Mouse (Mus musculus) olfactory bulb, adult 2 months (tissue): ENCODE measurements at regions not wholly inside any gene's neighbourhood (a gene's known extent, or its start where the extent isn't known, plus 50 kb on each side); places are given as distances from the start of the nearest gene placed in this dataset.

Experiments
- H3K27ac ChIP-seq: fragments of 200-500 bp; 2 replicates; pipeline ENCODE4 v1.5.1; 2012; ENCODE audit warnings: low read depth, low read length; ENCODE audit not compliant: insufficient read depth
- H3K4me1 ChIP-seq: fragments of 200-500 bp; 2 replicates; pipeline ENCODE4 v1.6.1; 2012; ENCODE audit warnings: low read length; ENCODE audit not compliant: control insufficient read depth, insufficient read depth
- H3K4me3 ChIP-seq: fragments of 200-500 bp; 2 replicates; pipeline ENCODE4 v1.5.1; 2012; ENCODE audit warnings: mild to moderate bottlenecking, low read depth, low read length, moderate library complexity; ENCODE audit not compliant: insufficient read depth
- CTCF ChIP-seq: fragments of 200-500 bp; IDR thresholded peaks from 2 replicates; pipeline ENCODE4 v1.5.1; 2012; ENCODE audit warnings: low read depth, mild to moderate bottlenecking, low read length, moderate library complexity; ENCODE audit not compliant: insufficient read depth
- POLR2A ChIP-seq: fragments of 200-500 bp; IDR thresholded peaks from 2 replicates; pipeline ENCODE4 v1.6.1; 2012; ENCODE audit warnings: mild to moderate bottlenecking, low read depth, low read length, moderate library complexity; ENCODE audit not compliant: insufficient read depth
- whole genome bisulfite sequencing: fragments of 180-500 bp; shearing (Covaris S2); methylation state at CpG from one replicate; pipeline ENCODE4 v1.1.7; 2018; 5-methylcytosine and 5-hydroxymethylcytosine counted together

- H3K4me1 ChIP-seq = peaks cover 3% of the 10 kb centered on the region; the same call in 1 of the 2 replicates
- H3K27ac ChIP-seq = no peak overlapping the region
- 68% methylated on average over 12 of the region's 12 CpGs for WGBS
- H3K4me3 ChIP-seq = no peak overlapping the region
- TF ChIP-seq POLR2A (no peak), CTCF (no peak)
These were observed 92.4 kb upstream of the Hnrnpk start for GRCm38 (mm10) chr13:58495390-58496073.

- H3K4me1 ChIP-seq = peaks cover 3% of the 10 kb centered on the region; the same call in 1 of the 2 replicates
- no peak overlapping the region for H3K27ac ChIP-seq
- TF ChIP-seq CTCF = no peak
- TF ChIP-seq POLR2A = no peak
- H3K4me3 ChIP-seq = no peak overlapping the region
- 55% methylated on average over 5 of the region's 5 CpGs for WGBS
These were observed 91.6 kb upstream of the Hnrnpk start for GRCm38 (mm10) chr13:58494726-58495125.

DNA sequence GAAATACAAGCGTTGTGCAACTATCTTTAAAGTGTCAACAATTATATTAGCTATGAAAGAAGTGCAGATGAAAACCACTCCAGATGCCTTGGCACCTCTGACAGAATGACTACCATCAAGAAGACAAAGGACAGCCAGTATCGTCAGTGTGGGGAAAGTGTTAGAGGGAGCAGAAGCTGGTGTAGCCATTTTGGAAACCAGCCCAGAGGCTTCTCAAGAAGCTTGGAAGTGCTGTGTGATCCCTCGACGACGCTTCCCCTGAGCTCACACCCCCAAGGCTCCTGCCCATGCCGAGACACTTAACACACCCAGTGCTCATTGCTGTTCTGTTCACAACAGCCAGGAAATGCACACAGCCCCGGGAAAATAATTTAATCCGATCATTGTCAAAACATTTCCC is 87.7 kb upstream of the Hnrnpk start:
- Histone ChIP-seq H3K4me1 (peaks cover under 1% of the 10 kb centered on the region; the same call in 1 of the 2 replicates), H3K4me3 (no peak overlapping the region), H3K27ac (no peak overlapping the region)
- no peak for TF ChIP-seq POLR2A
- no peak for TF ChIP-seq CTCF
- 38% methylated on average over 8 of the region's 8 CpGs for WGBS

DNA sequence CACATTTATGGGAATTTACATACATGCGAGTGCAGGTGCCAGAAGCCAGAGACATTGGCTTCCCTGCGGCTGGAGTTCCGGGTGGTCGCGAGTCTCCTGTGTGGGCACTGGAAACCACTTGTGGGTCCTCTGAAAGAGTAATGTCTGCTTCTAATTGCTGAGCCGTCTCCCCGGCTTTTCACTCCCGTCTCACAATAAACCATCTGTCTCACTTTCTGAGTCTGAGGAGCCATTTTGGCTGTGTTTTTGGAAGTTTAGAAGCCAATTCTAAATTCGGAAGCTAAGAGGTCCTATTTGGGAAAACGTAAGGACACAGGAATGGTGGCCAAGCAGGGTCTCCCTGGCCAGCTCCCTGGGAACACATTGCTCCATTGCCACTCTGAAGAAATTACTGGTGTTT is 81.9 kb upstream of the Hnrnpk start:
- WGBS = 72% methylated on average over 10 of the region's 10 CpGs
- no peak overlapping the region for H3K27ac ChIP-seq
- H3K4me1 ChIP-seq = no peaks in the 10 kb centered on the region
- H3K4me3 ChIP-seq = no peak overlapping the region
- TF ChIP-seq POLR2A = no peak
- TF ChIP-seq CTCF = no peak

DNA sequence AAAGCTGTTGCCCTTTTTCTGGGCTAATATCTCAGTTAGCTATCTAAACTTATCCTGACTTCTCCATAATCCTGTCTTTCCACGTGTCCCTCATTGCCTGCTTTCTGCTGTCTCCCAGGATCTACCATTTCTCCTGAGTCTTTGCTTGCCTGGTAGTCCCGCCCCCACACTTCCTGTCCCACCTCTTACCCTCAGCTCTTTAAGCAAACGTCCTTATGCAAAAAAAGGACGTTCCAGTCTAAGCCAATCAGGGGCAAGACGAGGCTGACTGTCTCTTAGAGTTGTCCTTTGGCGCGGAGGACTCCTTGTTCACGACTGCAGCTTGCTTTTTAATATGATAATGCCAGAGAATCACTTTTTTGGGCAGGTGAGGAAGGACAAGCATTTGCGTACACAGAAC is 79.6 kb upstream of the Hnrnpk start:
- Histone ChIP-seq H3K4me3 (no peak overlapping the region), H3K4me1 (no peaks in the 10 kb centered on the region), H3K27ac (no peak overlapping the region)
- WGBS = 79% methylated on average over 9 of the region's 9 CpGs
- TF ChIP-seq POLR2A = no peak
- TF ChIP-seq CTCF = no peak

DNA sequence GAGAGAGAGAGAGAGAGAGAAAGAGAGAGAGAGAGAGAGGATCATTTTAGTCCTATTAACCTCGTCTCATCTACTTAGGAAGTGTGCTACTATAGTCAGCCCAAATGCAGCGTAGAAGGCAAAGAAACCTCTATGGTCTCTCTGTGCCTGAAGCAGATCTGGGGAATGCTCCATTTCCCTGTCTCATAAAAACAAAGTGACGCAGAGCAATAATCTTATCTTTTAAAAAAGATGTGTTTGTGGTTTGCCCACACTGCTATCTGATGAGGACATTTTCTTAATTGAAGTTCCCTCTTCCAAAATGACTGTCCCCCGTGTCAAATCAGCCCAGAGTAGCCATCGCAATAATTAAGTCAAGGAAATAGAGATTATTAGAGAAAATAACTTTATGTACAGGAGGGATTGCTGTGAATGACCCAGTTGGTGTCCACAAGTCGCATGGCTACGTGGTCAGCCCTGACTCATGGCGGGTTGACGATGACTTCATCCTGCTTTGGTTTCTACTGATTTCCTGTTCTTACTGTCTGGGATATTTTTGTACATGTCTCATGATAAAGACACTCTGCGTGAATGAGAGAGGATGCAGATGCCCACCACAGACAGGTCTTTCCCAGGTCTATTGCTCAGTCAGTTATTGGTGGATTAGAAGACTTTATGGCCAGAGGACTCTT is 77.9 kb upstream of the Hnrnpk start:
- WGBS = 91% methylated on average over 10 of the region's 10 CpGs
- Histone ChIP-seq H3K27ac (no peak overlapping the region), H3K4me3 (no peak overlapping the region), H3K4me1 (no peaks in the 10 kb centered on the region)
- TF ChIP-seq CTCF (no peak), POLR2A (no peak)

GRCm38 (mm10) chr13:58480388-58480927 is 77.3 kb upstream of the Hnrnpk start:
- H3K27ac ChIP-seq = no peak overlapping the region
- 72% methylated on average over 8 of the region's 8 CpGs for WGBS

DNA sequence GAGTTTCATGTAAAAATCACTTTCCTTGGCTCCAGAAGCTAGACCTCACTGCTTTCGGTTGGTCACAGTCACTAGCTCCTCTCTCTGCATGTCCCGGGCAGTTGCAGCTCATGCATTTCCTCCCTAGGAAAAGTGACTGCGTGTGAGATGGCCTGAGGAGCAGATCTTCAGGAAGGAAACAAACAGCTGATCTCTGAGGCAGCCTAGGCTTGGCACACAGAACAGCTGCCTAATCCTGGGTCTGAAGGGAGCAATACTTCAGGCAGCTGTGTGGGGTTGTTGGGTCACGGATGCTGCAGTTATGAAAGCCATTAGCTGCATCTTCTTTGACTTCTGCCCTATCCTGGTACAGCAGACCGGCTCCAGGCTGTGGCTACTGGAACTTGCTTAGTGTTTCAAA is 75.3 kb upstream of the Hnrnpk start:
- Histone ChIP-seq H3K27ac (no peak overlapping the region), H3K4me1 (no peaks in the 10 kb centered on the region), H3K4me3 (no peak overlapping the region)
- WGBS = 84% methylated on average over 5 of the region's 5 CpGs
- TF ChIP-seq POLR2A (no peak), CTCF (no peak)

More at GRCm38 (mm10) chr13:58480388-58480927, 77.3 kb upstream of the Hnrnpk start:
- TF ChIP-seq CTCF = no peak
- no peak for TF ChIP-seq POLR2A
- Histone ChIP-seq H3K4me3 (no peak overlapping the region), H3K4me1 (no peaks in the 10 kb centered on the region)

DNA sequence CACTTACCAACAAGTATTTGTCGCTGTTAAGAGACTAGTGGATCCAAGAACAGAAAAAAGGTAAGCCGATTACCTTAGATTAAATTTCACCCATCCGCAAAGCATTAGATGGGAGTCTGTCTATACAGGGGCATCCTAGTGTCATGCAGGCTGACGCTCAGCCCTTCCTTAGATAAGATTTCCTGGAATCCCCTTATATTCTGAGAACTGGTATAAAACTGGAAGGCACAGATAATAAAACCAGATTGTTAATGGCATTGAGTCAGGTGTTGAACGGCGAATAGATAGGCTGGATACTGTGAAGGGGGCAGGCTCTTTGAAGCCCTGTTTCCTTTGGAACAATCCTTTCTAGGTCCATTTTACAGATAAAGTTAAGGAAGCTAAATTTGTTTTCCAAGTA is 74.1 kb upstream of the Hnrnpk start:
- Histone ChIP-seq H3K4me1 (peaks cover 3% of the 10 kb centered on the region; the same call in 1 of the 2 replicates), H3K27ac (no peak overlapping the region), H3K4me3 (no peak overlapping the region)
- WGBS = 92% methylated on average over 6 of the region's 6 CpGs
- TF ChIP-seq POLR2A (no peak), CTCF (no peak)
